Mouse (Mus musculus): ENCODE data around the gene Inf2. TPM values are rescaled to one million over a fixed set of nuclear protein-coding genes. Genes with fewer than 3 reads are reported as not detected.

Gene Inf2
- 13.3 TPM for polyA plus RNA-seq (2014; fragmentation: Illumina TruSeq; extraction: RNeasy Lipid Tissue Mini Kit (QIAGEN cat#74804); ENCODE audit: insufficient read depth, low read depth, low replicate concordance)

GRCm38 (mm10) chr12:112588426-112589256 is at the start of gene Inf2:
Gene Inf2, plus strand, starts transcription at chr12:112588784.

GRCm38 (mm10) chr12:112619686-112620353 is 31.2 kb downstream of the Inf2 start, which contains the start of gene Adssl1:
Gene Adssl1, plus strand, starts transcription at chr12:112620045.

GRCm38 (mm10) chr12:112644180-112644854 is 55.7 kb downstream of the Inf2 start, which contains the start of gene Siva1:
Gene Siva1, plus strand, starts transcription at chr12:112644679.

Other genes with a start within 250 kb of the Inf2 start
- 2.6 TPM for gene A530016L24Rik, start 99.3 kb upstream of the Inf2 start, polyA plus RNA-seq (2014; fragmentation: Illumina TruSeq; extraction: RNeasy Lipid Tissue Mini Kit (QIAGEN cat#74804); ENCODE audit: insufficient read depth, low read depth, low replicate concordance)
- not detected for gene Tmem179, start 72.0 kb upstream of the Inf2 start, polyA plus RNA-seq (2014; fragmentation: Illumina TruSeq; extraction: RNeasy Lipid Tissue Mini Kit (QIAGEN cat#74804); ENCODE audit: insufficient read depth, low read depth, low replicate concordance)
- 17.3 TPM for gene Adssl1, start 31.3 kb downstream of the Inf2 start, polyA plus RNA-seq (2014; fragmentation: Illumina TruSeq; extraction: RNeasy Lipid Tissue Mini Kit (QIAGEN cat#74804); ENCODE audit: insufficient read depth, low read depth, low replicate concordance)
- 64.2 TPM for gene Siva1, start 55.9 kb downstream of the Inf2 start, polyA plus RNA-seq (2014; fragmentation: Illumina TruSeq; extraction: RNeasy Lipid Tissue Mini Kit (QIAGEN cat#74804); ENCODE audit: insufficient read depth, low read depth, low replicate concordance)
- 81.3 TPM for gene Akt1, start 86.1 kb downstream of the Inf2 start, polyA plus RNA-seq (2014; fragmentation: Illumina TruSeq; extraction: RNeasy Lipid Tissue Mini Kit (QIAGEN cat#74804); ENCODE audit: insufficient read depth, low read depth, low replicate concordance)
- 11.6 TPM for gene Zbtb42, start 90.0 kb downstream of the Inf2 start, polyA plus RNA-seq (2014; fragmentation: Illumina TruSeq; extraction: RNeasy Lipid Tissue Mini Kit (QIAGEN cat#74804); ENCODE audit: insufficient read depth, low read depth, low replicate concordance)
- gene Cep170b, start 131.7 kb downstream of the Inf2 start, polyA plus RNA-seq (2014; fragmentation: Illumina TruSeq; extraction: RNeasy Lipid Tissue Mini Kit (QIAGEN cat#74804); ENCODE audit: insufficient read depth, low read depth, low replicate concordance) = 15.9 TPM
- gene Pld4, start 171.9 kb downstream of the Inf2 start, polyA plus RNA-seq (2014; fragmentation: Illumina TruSeq; extraction: RNeasy Lipid Tissue Mini Kit (QIAGEN cat#74804); ENCODE audit: insufficient read depth, low read depth, low replicate concordance) = 32.1 TPM
- gene Ahnak2, start 213.9 kb downstream of the Inf2 start, polyA plus RNA-seq (2014; fragmentation: Illumina TruSeq; extraction: RNeasy Lipid Tissue Mini Kit (QIAGEN cat#74804); ENCODE audit: insufficient read depth, low read depth, low replicate concordance) = 4.5 TPM
- 9.5 TPM for gene Clba1, start 220.2 kb downstream of the Inf2 start, polyA plus RNA-seq (2014; fragmentation: Illumina TruSeq; extraction: RNeasy Lipid Tissue Mini Kit (QIAGEN cat#74804); ENCODE audit: insufficient read depth, low read depth, low replicate concordance)
- 13.5 TPM for gene Cdca4, start 240.6 kb downstream of the Inf2 start, polyA plus RNA-seq (2014; fragmentation: Illumina TruSeq; extraction: RNeasy Lipid Tissue Mini Kit (QIAGEN cat#74804); ENCODE audit: insufficient read depth, low read depth, low replicate concordance)